Mouse (Mus musculus) ES-E14 (cell line): ENCODE results near the gene Dtx4.

Source experiments
- MAFK ChIP-seq: IDR thresholded peaks from 2 replicates; pipeline ENCODE4 v1.6.1; 2014; ENCODE audit warnings: mild to moderate bottlenecking, low read depth, low read length, inconsistent platforms; ENCODE audit not compliant: insufficient read depth
- ZC3H11A ChIP-seq: IDR thresholded peaks from 2 replicates; pipeline ENCODE4 v1.6.1; 2012; ENCODE audit warnings: low read depth, mild to moderate bottlenecking, inconsistent platforms, low read length, borderline replicate concordance
- ZNF384 ChIP-seq: IDR thresholded peaks from 2 replicates; pipeline ENCODE4 v1.6.1; 2012; ENCODE audit warnings: low read depth, low read length, inconsistent platforms

GRCm38 (mm10) chr19:12487511-12488204, 13.6 kb downstream of the Dtx4 start:
- no peak for TF ChIP-seq ZNF384
- TF ChIP-seq ZC3H11A, result no peak
- no peak for TF ChIP-seq MAFK
